Mouse (Mus musculus): Measurements from ENCODE around the gene Idh2. TPM values are rescaled to one million over a fixed set of nuclear protein-coding genes. Genes with fewer than 3 reads are reported as not detected.
"Not testable (repeated sequence)": the region's sequence is repeated elsewhere in the genome, so short reads cannot be mapped to it uniquely, and the experiment has no call there.

Gene Idh2
- polyA plus RNA-seq, 1 experiment = 48.6 TPM

GRCm38 (mm10) chr7:80055781-80056180, 59.4 kb downstream of the Idh2 start:
- H3K27ac ChIP-seq (ENCODE audit: insufficient read depth, low read depth, low read length) = peak overlapping the region; percentile 3; the same call in 1 of the 2 replicates
- TF ChIP-seq POLR2A (IDR thresholded peaks at IDR 0.05; ENCODE audit: borderline replicate concordance, low read depth, low read length) (no peak), CTCF (IDR thresholded peaks at IDR 0.05; ENCODE audit: low read depth, low read length) (no peak)

GRCm38 (mm10) chr7:80053147-80053546, 62.0 kb downstream of the Idh2 start:
- H3K4me1 ChIP-seq (ENCODE audit: control insufficient read depth, insufficient read depth, low read length) = peaks cover 57% of the 10 kb centered on the region
- TF ChIP-seq CTCF (IDR thresholded peaks at IDR 0.05; ENCODE audit: low read depth, low read length) (no peak), POLR2A (IDR thresholded peaks at IDR 0.05; ENCODE audit: borderline replicate concordance, low read depth, low read length) (no peak)
- no peak overlapping the region for H3K27ac ChIP-seq (ENCODE audit: insufficient read depth, low read depth, low read length)
- H3K4me3 ChIP-seq (ENCODE audit: insufficient read depth, low read length) = no peak overlapping the region

More at GRCm38 (mm10) chr7:80055781-80056180, 59.4 kb downstream of the Idh2 start:
- Histone ChIP-seq H3K4me1 (ENCODE audit: control insufficient read depth, insufficient read depth, low read length) (peaks cover 72% of the 10 kb centered on the region), H3K4me3 (ENCODE audit: insufficient read depth, low read length) (no peak overlapping the region)

GRCm38 (mm10) chr7:80052261-80052660, 62.9 kb downstream of the Idh2 start:
- Histone ChIP-seq H3K4me1 (ENCODE audit: control insufficient read depth, insufficient read depth, low read length) (peaks cover 55% of the 10 kb centered on the region), H3K27ac (ENCODE audit: insufficient read depth, low read depth, low read length) (no peak overlapping the region), H3K4me3 (ENCODE audit: insufficient read depth, low read length) (no peak overlapping the region)
- TF ChIP-seq POLR2A (IDR thresholded peaks at IDR 0.05; ENCODE audit: borderline replicate concordance, low read depth, low read length) (no peak), CTCF (IDR thresholded peaks at IDR 0.05; ENCODE audit: low read depth, low read length) (no peak)

- no peak for TF ChIP-seq CTCF (IDR thresholded peaks at IDR 0.05; ENCODE audit: low read depth, low read length)
- no peak for TF ChIP-seq POLR2A (IDR thresholded peaks at IDR 0.05; ENCODE audit: borderline replicate concordance, low read depth, low read length)
- Histone ChIP-seq H3K4me3 (ENCODE audit: insufficient read depth, low read length) (no peak overlapping the region), H3K4me1 (ENCODE audit: control insufficient read depth, insufficient read depth, low read length) (peaks cover 55% of the 10 kb centered on the region), H3K27ac (ENCODE audit: insufficient read depth, low read depth, low read length) (no peak overlapping the region)
These were observed 63.4 kb downstream of the Idh2 start for GRCm38 (mm10) chr7:80051835-80052234.

- H3K4me1 ChIP-seq (ENCODE audit: control insufficient read depth, insufficient read depth, low read length) = peaks cover 54% of the 10 kb centered on the region
- H3K27ac ChIP-seq (ENCODE audit: insufficient read depth, low read depth, low read length); H3K4me3 ChIP-seq (ENCODE audit: insufficient read depth, low read length): not testable (repeated sequence)
These were observed 64.8 kb downstream of the Idh2 start for GRCm38 (mm10) chr7:80050382-80050781.

- Histone ChIP-seq H3K4me3 (ENCODE audit: insufficient read depth, low read length) (no peak overlapping the region), H3K27ac (ENCODE audit: insufficient read depth, low read depth, low read length) (no peak overlapping the region), H3K4me1 (ENCODE audit: control insufficient read depth, insufficient read depth, low read length) (peaks cover 60% of the 10 kb centered on the region)
- TF ChIP-seq CTCF (IDR thresholded peaks at IDR 0.05; ENCODE audit: low read depth, low read length) (no peak), POLR2A (IDR thresholded peaks at IDR 0.05; ENCODE audit: borderline replicate concordance, low read depth, low read length) (no peak)
These were observed 65.4 kb downstream of the Idh2 start for GRCm38 (mm10) chr7:80049746-80050145.

GRCm38 (mm10) chr7:80047041-80047440, 68.2 kb downstream of the Idh2 start:
- Histone ChIP-seq H3K4me3 (ENCODE audit: insufficient read depth, low read length) (no peak overlapping the region), H3K4me1 (ENCODE audit: control insufficient read depth, insufficient read depth, low read length) (peaks cover 69% of the 10 kb centered on the region), H3K27ac (ENCODE audit: insufficient read depth, low read depth, low read length) (0 out of 2 replicates have a peak overlapping the region, but pooled peaks have one; percentile 5)
- TF ChIP-seq CTCF (IDR thresholded peaks at IDR 0.05; ENCODE audit: low read depth, low read length) = no peak
- no peak for TF ChIP-seq POLR2A (IDR thresholded peaks at IDR 0.05; ENCODE audit: borderline replicate concordance, low read depth, low read length)

Other genes with a start within 250 kb of the Idh2 start
- 13.7 and 18.6 TPM in 2 replicates for gene Ap3s2, start 194.7 kb downstream of the Idh2 start, polyA plus RNA-seq (2012; ENCODE audit: insufficient read depth, insufficient read length, missing spikeins)
- 9.7 and 10.2 TPM in 2 replicates for gene Arpin, start 180.0 kb downstream of the Idh2 start, polyA plus RNA-seq (2012; ENCODE audit: insufficient read depth, insufficient read length, missing spikeins)
- gene Zfp710, start 90.6 kb downstream of the Idh2 start, polyA plus RNA-seq (2012; ENCODE audit: insufficient read depth, insufficient read length, missing spikeins) = 125 and 138 TPM in 2 replicates
- 11.1 and 13.5 TPM in 2 replicates for gene Sema4b, start 71.4 kb upstream of the Idh2 start, polyA plus RNA-seq (2012; ENCODE audit: insufficient read depth, insufficient read length, missing spikeins)
- 69.3 and 76.2 TPM in 2 replicates for gene Cib1, start 117.4 kb upstream of the Idh2 start, polyA plus RNA-seq (2012; ENCODE audit: insufficient read depth, insufficient read length, missing spikeins)
- gene Gdpgp1, start 117.5 kb upstream of the Idh2 start, polyA plus RNA-seq (2012; ENCODE audit: insufficient read depth, insufficient read length, missing spikeins) = 3.1 and 3.5 TPM in 2 replicates
- not detected in 2 replicates for gene Ttll13, start 131.0 kb upstream of the Idh2 start, polyA plus RNA-seq (2012; ENCODE audit: insufficient read depth, insufficient read length, missing spikeins)
- gene Ngrn, start 145.8 kb upstream of the Idh2 start, polyA plus RNA-seq (2012; ENCODE audit: insufficient read depth, insufficient read length, missing spikeins) = 23.2 and 24.0 TPM in 2 replicates
- gene Vps33b, start 154.3 kb upstream of the Idh2 start, polyA plus RNA-seq (2012; ENCODE audit: insufficient read depth, insufficient read length, missing spikeins) = 12.9 and 13.5 TPM in 2 replicates
- 66.9 and 68.7 TPM in 2 replicates for gene Prc1, start 179.1 kb upstream of the Idh2 start, polyA plus RNA-seq (2012; ENCODE audit: insufficient read depth, insufficient read length, missing spikeins)
- 5.5 and 6.8 TPM in 2 replicates for gene Rccd1, start 209.1 kb upstream of the Idh2 start, polyA plus RNA-seq (2012; ENCODE audit: insufficient read depth, insufficient read length, missing spikeins)
- gene Unc45a, start 225.6 kb upstream of the Idh2 start, polyA plus RNA-seq (2012; ENCODE audit: insufficient read depth, insufficient read length, missing spikeins) = 13.3 and 17.6 TPM in 2 replicates
- 6.2 and 7.5 TPM in 2 replicates for gene Hddc3, start 227.7 kb upstream of the Idh2 start, polyA plus RNA-seq (2012; ENCODE audit: insufficient read depth, insufficient read length, missing spikeins)